Mouse (Mus musculus) C3H10T1/2 (cell line): Measurements from ENCODE around the gene Tnfrsf8. TPM values are rescaled to one million over a fixed set of nuclear protein-coding genes. Genes with fewer than 3 reads are reported as not detected.

Experiments
- polyA plus RNA-seq, 2 experiments: library from polyadenylated mRNA; unstranded; fragments of >200 nt; fragmentation: generic; extraction: Trizol; gene quantifications; one replicate each; pipeline ENCODE4 v1.2.1; 2012; ENCODE audit warnings: missing spikeins in 2 of 2

The Tnfrsf8 gene
- under 1 TPM in 1 of 2 experiments, not detected in 1; 0.01 TPM for polyA plus RNA-seq

DNA sequence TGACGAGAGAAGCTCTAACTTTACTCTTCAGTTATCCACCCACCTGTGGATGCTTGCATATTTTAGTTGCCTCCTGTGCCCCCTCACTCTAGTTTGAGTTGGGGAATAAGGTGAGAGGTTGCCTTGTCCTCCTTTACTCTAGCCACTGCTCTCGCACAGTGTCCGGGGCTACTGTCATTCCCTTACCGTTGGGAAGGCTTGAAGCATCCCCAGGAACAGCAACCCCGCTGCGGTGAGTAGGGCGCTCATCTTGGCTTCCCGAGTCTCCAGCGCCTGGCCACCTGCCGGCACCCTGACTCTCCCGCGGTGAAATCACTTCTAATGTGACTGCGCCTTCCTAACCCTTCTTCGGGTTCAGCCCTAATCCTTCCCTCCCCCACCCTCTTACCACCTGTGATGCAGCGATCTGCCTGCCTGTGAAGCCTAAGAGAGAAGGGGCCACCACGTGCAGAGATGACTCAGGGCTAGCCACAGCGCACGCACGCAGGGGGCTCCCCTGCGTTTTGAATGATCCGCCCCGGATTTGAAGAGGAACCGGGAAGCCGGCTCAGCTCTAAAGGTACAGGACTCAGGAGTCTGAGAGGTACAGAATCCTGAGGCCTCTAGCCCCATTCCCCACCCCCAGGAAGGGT lies at the start of gene Tnfrsf8:
Tnfrsf8 (minus strand) TSS at position 329 of the 632 bp plus-strand sequence.

DNA sequence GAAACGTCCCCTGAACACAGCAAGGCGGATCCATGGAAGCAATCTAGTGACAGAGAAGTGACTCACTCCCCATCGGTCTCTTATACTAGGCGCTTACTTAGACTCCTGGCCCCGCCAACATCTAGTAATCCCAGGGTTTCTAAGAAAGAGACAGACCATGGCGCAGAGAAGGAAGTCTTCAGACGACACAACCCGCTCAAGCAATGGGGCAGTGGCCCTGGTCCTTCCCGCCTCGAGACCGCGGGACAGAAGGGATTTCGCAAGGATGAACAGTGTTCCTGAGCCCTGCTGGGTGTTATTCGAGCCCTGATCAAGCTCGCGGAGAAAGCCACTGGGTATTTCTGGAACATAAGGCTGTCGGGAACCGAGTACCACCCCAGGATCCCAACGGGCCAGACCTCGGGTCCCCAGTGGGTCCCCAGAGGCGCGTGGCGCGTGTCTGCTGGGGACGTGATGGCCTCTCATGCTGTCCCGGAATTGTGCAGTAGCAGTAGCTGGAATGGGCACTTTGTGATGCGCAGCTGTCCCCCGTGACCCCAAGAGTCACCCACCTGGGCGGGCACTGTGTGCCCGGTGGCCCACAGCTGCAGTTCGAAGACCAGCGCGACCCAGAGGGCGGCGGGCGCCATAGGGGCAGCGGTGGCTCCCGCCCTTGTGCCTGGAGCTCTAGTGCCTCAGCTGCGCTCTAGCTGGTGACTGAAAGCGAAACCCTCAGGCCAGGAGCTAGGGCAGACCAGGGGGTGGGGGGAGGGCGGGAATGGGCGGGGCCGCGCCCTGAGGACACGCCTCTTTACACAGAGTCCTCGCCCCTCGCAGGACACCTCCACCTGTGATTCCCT lies 68.6 kb downstream of the Tnfrsf8 start, which contains the start of gene Tnfrsf1b:
Tnfrsf1b (minus strand) TSS at position 698 of the 839 bp plus-strand sequence.

Other genes starting within 250 kb of the Tnfrsf8 start
- gene Vps13d, start 120.2 kb downstream of the Tnfrsf8 start, polyA plus RNA-seq, result 10 to 100 TPM in 1 of 2 experiments, 1 to 10 TPM in 1; 1.2 to 15.4 TPM
- gene Tnfrsf1b, start 68.3 kb downstream of the Tnfrsf8 start, polyA plus RNA-seq, result 1 to 10 TPM; 7.8 to 9.6 TPM
- gene Zfp990, start 195.6 kb upstream of the Tnfrsf8 start, polyA plus RNA-seq, result under 1 TPM in 1 of 2 experiments, not detected in 1; 0.01 TPM